Mouse (Mus musculus) hindbrain, postnatal 0 days (tissue): ENCODE measurements around the gene Atg10. TPM values are rescaled to one million over a fixed set of nuclear protein-coding genes. Genes with fewer than 3 reads are reported as not detected.

Experiments
- ATAC-seq: fragments of 200-750 bp; cut with Nextera tagmentation; 2 replicates; pipeline ENCODE4 v1.8.0; 2017; ENCODE audit warnings: mild to moderate bottlenecking, moderate TSS enrichment, moderate library complexity
- DNase-seq: peaks from one replicate; pipeline ENCODE4 v3.0.0-alpha.2; 2015; ENCODE audit warnings: low spot score
- H3K27ac ChIP-seq: fragments of 300-500 bp; sonication (generic); 2 replicates; pipeline ENCODE4 v1.5.1; 2014; ENCODE audit warnings: mild to moderate bottlenecking
- H3K27me3 ChIP-seq: fragments of 300-500 bp; sonication (generic); 2 replicates; pipeline ENCODE4 v1.6.1; 2014; ENCODE audit warnings: low read length, mixed read lengths; ENCODE audit not compliant: insufficient read depth
- H3K36me3 ChIP-seq: fragments of 300-500 bp; sonication (generic); 2 replicates; pipeline ENCODE4 v1.6.1; 2014; ENCODE audit warnings: low read length, mixed read lengths; ENCODE audit not compliant: insufficient read depth
- H3K4me1 ChIP-seq: fragments of 300-500 bp; sonication (generic); 2 replicates; pipeline ENCODE4 v1.6.1; 2014; ENCODE audit warnings: antibody characterized with exemption, low read length, mixed read lengths; ENCODE audit not compliant: insufficient read depth
- H3K4me2 ChIP-seq: fragments of 300-500 bp; sonication (generic); 2 replicates; pipeline ENCODE4 v1.6.1; 2014; ENCODE audit warnings: low read depth, mild to moderate bottlenecking, low read length, moderate library complexity, mixed read lengths
- H3K4me3 ChIP-seq: fragments of 300-500 bp; sonication (generic); 2 replicates; pipeline ENCODE4 v1.5.1; 2014; ENCODE audit warnings: low read length
- H3K9ac ChIP-seq: fragments of 300-500 bp; sonication (generic); replicated peaks from 2 replicates; pipeline ENCODE4 v1.6.1; 2014; ENCODE audit warnings: mild to moderate bottlenecking, low read length, moderate library complexity, mixed read lengths
- H3K9me3 ChIP-seq: fragments of 300-500 bp; sonication (generic); 2 replicates; pipeline ENCODE4 v1.6.1; 2016; ENCODE audit warnings: low read length, mixed read lengths
- CTCF ChIP-seq: IDR thresholded peaks from 2 replicates; pipeline ENCODE4 v1.5.1; 2016; ENCODE audit warnings: antibody characterized with exemption, control low read depth, low read depth
- WGBS: fragments of 180-500 bp; shearing (Covaris S2); extraction: QIAGEN DNeasy Blood & Tissue Kit; methylation state at CpG from one replicate; pipeline ENCODE4 v1.1.7; 2014; 5-methylcytosine and 5-hydroxymethylcytosine counted together
- polyA plus RNA-seq: library from polyadenylated mRNA; unstranded; fragments of >200 nt; fragmentation: Nextera tagmentation; extraction: Ambion mirVana; gene quantifications from 2 replicates; pipeline ENCODE4 v1.2.1, GENCODE M21; 2015
- total RNA-seq: library from RNA; depleted of rRNA; stranded (reverse); fragments of >200 nt; gene quantifications from 2 replicates; pipeline ENCODE4 v1.2.3, GENCODE M21; 2014

Gene Atg10
- total and polyA plus RNA-seq, 2 experiments from 2014 or later, result 5.2 to 13.9 TPM

DNA sequence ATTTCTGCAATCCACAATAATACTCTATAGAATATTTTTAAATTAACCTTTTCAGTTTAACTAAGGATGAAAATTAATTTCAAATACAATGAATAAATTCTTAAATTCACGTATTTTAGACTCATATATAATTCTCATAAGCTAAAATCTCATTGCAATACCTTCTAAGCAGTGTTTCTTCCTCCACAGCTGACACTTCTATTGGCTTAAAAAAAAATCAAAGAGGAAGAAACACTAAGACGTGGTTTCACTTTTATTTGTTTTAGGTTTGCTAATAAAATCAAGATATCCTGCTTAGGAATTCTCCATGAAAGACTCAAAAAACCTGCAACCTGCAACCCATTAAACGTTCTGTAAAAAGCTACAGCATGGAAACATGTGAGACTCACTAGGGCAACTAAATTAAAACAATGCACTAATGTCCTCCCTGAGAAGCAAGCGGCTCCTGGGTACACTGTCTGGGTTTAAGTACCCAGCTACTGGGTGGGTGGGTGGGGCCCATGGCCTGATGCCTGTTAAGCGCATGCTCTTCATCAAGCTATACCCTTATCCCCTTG is 90.4 kb downstream of the Atg10 start:
- ATAC-seq (no peak), DNase-seq (no peak)
- Histone ChIP-seq H3K9me3 (no peaks in the 10 kb centered on the region), H3K4me3 (no peak overlapping the region), H3K27me3 (no peaks in the 10 kb centered on the region), H3K36me3 (no peaks in the 10 kb centered on the region), H3K4me1 (0 out of 2 replicates have a peak, but pooled peaks cover 6% of the 10 kb centered on the region), H3K27ac (no peak overlapping the region), H3K9ac (no peak overlapping the region), H3K4me2 (no peak overlapping the region)
- WGBS, result 76% methylated on average over 5 of the region's 5 CpGs
- TF ChIP-seq CTCF, result no peak

DNA sequence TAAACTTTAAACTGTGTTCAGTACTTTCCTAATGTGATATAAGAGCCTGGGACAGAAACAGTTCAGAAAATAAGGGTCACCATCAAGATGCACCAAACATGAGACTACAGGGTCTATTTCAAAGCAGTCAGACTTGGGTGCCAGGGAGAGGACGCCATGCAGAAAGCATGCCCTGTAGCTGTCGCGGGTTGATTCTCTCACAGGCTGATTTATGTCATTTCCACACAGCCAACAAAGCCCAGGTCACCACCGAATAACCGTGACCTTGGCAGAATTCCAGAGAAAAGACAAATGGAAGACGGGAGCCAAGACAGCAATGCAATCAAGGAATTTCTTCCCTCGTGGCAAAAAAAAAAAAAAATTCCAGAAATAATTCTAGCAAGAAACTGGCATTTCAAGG is 94.7 kb downstream of the Atg10 start:
- 0 out of 2 replicates have a peak, but pooled peaks cover 6% of the 10 kb centered on the region for H3K4me1 ChIP-seq
- H3K27ac ChIP-seq, result peak overlapping the region; percentile 4; the same call in 1 of the 2 replicates
- H3K4me2 ChIP-seq, result no peak overlapping the region
- DNase-seq, result peak; percentile 47
- H3K36me3 ChIP-seq, result no peaks in the 10 kb centered on the region
- H3K4me3 ChIP-seq, result no peak overlapping the region
- TF ChIP-seq CTCF, result no peak
- 12% methylated on average over 7 of the region's 7 CpGs for WGBS
- peak; percentile 38 for ATAC-seq
- H3K9ac ChIP-seq, result no peak overlapping the region
- no peaks in the 10 kb centered on the region for H3K27me3 ChIP-seq
- H3K9me3 ChIP-seq, result no peaks in the 10 kb centered on the region

DNA sequence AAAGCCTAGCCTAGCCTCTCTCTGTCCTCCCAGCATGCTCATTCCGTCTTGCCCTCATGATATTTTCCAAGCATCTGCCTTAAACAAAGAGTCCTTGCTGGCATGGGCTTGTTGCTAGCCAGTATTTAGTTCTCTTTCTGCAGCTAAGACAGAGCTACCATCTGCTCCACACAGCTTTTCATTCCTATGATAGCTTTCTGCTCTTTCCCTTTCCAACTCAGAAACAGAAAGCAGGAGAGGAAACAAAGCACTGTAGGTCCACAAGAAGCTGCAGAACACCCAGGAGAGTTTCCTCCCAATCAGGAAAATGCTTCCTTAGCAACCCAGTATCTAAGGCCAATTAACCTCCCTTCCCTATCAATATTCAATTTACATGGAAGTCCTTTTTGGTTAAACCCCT is 95.2 kb downstream of the Atg10 start:
- Histone ChIP-seq H3K4me2 (no peak overlapping the region), H3K36me3 (no peaks in the 10 kb centered on the region)
- no peak for TF ChIP-seq CTCF

DNA sequence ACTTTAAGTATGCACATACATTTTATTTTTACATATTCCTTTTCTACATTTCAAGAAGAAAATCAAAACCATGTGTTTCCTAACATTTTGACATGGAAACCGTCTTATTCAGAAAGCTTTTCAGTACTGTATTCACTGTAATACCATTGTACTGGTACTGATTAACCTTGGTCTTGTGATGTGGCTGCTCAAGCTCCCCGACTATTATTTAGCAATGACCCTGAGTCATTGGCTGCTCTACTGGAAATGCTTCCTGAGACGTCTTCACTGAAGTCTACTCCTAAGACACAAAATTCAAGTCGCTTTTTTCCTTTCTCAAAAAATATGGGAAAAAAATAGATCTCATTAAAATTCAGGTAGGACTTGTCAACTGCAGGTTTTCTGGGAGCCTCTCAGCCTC is 105.6 kb downstream of the Atg10 start:
- Histone ChIP-seq H3K4me2 (no peak overlapping the region), H3K9me3 (no peaks in the 10 kb centered on the region), H3K27me3 (no peaks in the 10 kb centered on the region), H3K9ac (no peak overlapping the region), H3K4me1 (no peaks in the 10 kb centered on the region), H3K4me3 (no peak overlapping the region), H3K36me3 (no peaks in the 10 kb centered on the region), H3K27ac (no peak overlapping the region)
- no peak for TF ChIP-seq CTCF
- 85% methylated on average over 4 of the region's 4 CpGs for WGBS
- DNase-seq (no peak), ATAC-seq (no peak)

More for the DNA sequence above, 95.2 kb downstream of the Atg10 start:
- H3K9me3 ChIP-seq, result no peaks in the 10 kb centered on the region
- H3K9ac ChIP-seq, result no peak overlapping the region
- peak; percentile 39 for DNase-seq
- 8% methylated on average over 1 of the region's 1 CpGs for WGBS
- ATAC-seq, result peak; percentile 49; the same call in 1 of the 2 replicates
- H3K27me3 ChIP-seq, result no peaks in the 10 kb centered on the region
- H3K27ac ChIP-seq, result peak overlapping the region; percentile 4; the same call in 1 of the 2 replicates
- 0 out of 2 replicates have a peak, but pooled peaks cover 6% of the 10 kb centered on the region for H3K4me1 ChIP-seq
- H3K4me3 ChIP-seq, result no peak overlapping the region

DNA sequence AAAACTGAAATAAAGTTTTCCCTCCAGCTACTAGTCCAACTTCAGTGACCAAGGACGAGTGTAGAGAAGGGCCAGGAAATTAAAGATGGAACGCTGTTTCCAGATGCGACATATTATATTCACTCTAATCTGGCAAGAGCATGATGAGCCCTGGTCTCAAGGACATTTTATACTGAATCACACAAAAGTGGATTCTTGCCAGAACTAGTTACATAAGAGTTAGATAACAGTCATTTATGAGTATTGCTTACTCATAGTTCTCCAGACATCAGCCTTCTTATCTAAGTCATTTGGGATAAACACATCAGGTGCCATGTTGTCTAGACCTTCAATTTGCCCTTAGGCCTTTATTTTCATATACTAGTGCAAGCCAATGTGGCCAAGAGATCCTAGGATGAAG is 108.9 kb downstream of the Atg10 start:
- no peak for DNase-seq
- WGBS, result 92% methylated on average over 3 of the region's 3 CpGs
- ATAC-seq, result no peak
- H3K9me3 ChIP-seq, result no peaks in the 10 kb centered on the region
- no peak overlapping the region for H3K9ac ChIP-seq
- no peaks in the 10 kb centered on the region for H3K4me1 ChIP-seq
- no peaks in the 10 kb centered on the region for H3K27me3 ChIP-seq
- H3K36me3 ChIP-seq, result no peaks in the 10 kb centered on the region
- H3K4me3 ChIP-seq, result no peak overlapping the region
- no peak for TF ChIP-seq CTCF
- no peak overlapping the region for H3K27ac ChIP-seq
- H3K4me2 ChIP-seq, result no peak overlapping the region

DNA sequence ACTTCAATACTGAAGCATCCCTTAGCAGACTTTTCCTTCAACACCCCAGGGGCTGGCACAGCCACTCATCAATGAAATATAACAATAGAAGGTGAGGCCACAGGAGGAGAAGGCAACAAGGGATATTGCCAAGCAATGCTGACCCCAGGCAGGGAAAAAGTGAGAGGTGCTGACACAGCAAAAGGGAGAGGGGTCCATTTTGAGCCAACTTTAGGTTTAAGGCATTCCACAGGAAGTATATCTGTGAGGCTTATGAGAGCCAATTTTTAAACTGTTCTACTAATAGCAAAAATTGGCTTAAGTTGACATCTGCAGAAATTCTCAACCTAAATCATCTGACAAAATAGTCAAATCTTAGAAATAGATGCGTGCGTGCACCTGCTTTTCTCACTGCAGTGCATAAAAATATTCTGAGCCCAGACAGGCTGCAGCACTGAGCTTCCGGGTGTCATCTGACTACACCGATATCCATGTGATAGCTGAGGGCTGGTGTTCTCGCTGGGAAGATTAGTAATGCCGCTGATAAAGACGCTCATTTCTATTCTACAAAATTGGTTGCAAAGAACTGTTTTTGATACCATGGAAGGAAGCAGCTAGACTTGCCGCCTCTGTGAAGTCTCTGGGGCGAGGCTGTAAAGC is 116.3 kb downstream of the Atg10 start:
- no peaks in the 10 kb centered on the region for H3K4me1 ChIP-seq
- DNase-seq (no peak), ATAC-seq (no peak)
- H3K36me3 ChIP-seq, result no peaks in the 10 kb centered on the region
- TF ChIP-seq CTCF, result no peak
- no peaks in the 10 kb centered on the region for H3K27me3 ChIP-seq
- H3K4me3 ChIP-seq, result no peak overlapping the region
- no peak overlapping the region for H3K4me2 ChIP-seq
- WGBS, result 91% methylated on average over 9 of the region's 9 CpGs
- H3K9ac ChIP-seq, result no peak overlapping the region
- no peak overlapping the region for H3K27ac ChIP-seq
- no peaks in the 10 kb centered on the region for H3K9me3 ChIP-seq

DNA sequence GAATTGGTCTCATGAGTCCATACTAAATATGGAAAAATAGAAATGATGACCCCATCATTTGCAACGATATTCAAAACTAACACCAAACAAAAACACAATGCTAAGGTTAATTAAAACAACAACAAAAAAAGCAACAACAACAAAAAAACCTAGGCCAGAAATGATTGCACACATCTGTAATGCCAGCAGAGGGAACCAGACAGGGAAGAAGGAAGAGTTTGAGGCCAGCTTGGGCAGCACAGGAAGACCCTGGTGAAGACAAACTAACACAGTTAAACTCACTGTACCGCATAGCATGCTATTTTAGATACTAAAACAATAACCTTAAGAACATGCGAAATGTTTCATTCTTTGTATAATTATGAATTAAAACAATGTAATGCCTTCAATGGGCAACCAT is 121.5 kb downstream of the Atg10 start:
- DNase-seq (no peak), ATAC-seq (no peak)
- Histone ChIP-seq H3K9ac (no peak overlapping the region), H3K4me1 (no peaks in the 10 kb centered on the region), H3K36me3 (no peaks in the 10 kb centered on the region), H3K4me2 (no peak overlapping the region), H3K27ac (no peak overlapping the region), H3K9me3 (no peaks in the 10 kb centered on the region), H3K4me3 (no peak overlapping the region), H3K27me3 (no peaks in the 10 kb centered on the region)
- TF ChIP-seq CTCF, result peak; percentile 28; the same call in 1 of the 2 replicates
- WGBS, result 82% methylated on average over 3 of the region's 3 CpGs
